Mouse (Mus musculus): ENCODE data around the gene Slc44a4.

The Slc44a4 gene

GRCm38 (mm10) chr17:34913930-34914665 lies at the start of gene Slc44a4:
Gene Slc44a4 (plus strand): TSS chr17:34914466.
- no peak for DNase-seq (ENCODE audit: low read depth, low spot score)
- Histone ChIP-seq H3K27me3 (ENCODE audit: control insufficient read depth, insufficient read depth, low read length, poor library complexity, severe bottlenecking) (no peaks in the 10 kb centered on the region), H3K36me3 (ENCODE audit: control insufficient read depth, insufficient read depth, low read length, poor library complexity, severe bottlenecking) (peaks cover 6% of the 10 kb centered on the region)

- Histone ChIP-seq H3K36me3 (ENCODE audit: control insufficient read depth, insufficient read depth, low read length, poor library complexity, severe bottlenecking) (no peaks in the 10 kb centered on the region), H3K27me3 (ENCODE audit: control insufficient read depth, insufficient read depth, low read length, poor library complexity, severe bottlenecking) (no peaks in the 10 kb centered on the region)
- DNase-seq (ENCODE audit: low read depth, low spot score): no peak
Measured at GRCm38 (mm10) chr17:34865981-34866380, 48.3 kb upstream of the Slc44a4 start.

- Histone ChIP-seq H3K36me3 (ENCODE audit: control insufficient read depth, insufficient read depth, low read length, poor library complexity, severe bottlenecking) (no peaks in the 10 kb centered on the region), H3K27me3 (ENCODE audit: control insufficient read depth, insufficient read depth, low read length, poor library complexity, severe bottlenecking) (no peaks in the 10 kb centered on the region)
- no peak for DNase-seq (ENCODE audit: low read depth, low spot score)
Measured at GRCm38 (mm10) chr17:34874321-34874720, 39.9 kb upstream of the Slc44a4 start.

- peak; percentile 30 for DNase-seq (ENCODE audit: low read depth, low spot score)
- Histone ChIP-seq H3K27me3 (ENCODE audit: control insufficient read depth, insufficient read depth, low read length, poor library complexity, severe bottlenecking) (no peaks in the 10 kb centered on the region), H3K36me3 (ENCODE audit: control insufficient read depth, insufficient read depth, low read length, poor library complexity, severe bottlenecking) (no peaks in the 10 kb centered on the region)
Measured at GRCm38 (mm10) chr17:34879336-34879879, 34.9 kb upstream of the Slc44a4 start, which contains the start of gene Zbtb12. Gene Zbtb12 (plus strand): TSS chr17:34879483.

GRCm38 (mm10) chr17:34881166-34881565 lies 33.1 kb upstream of the Slc44a4 start:
- no peaks in the 10 kb centered on the region for H3K27me3 ChIP-seq (ENCODE audit: control insufficient read depth, insufficient read depth, low read length, poor library complexity, severe bottlenecking)
- DNase-seq (ENCODE audit: low read depth, low spot score): no peak
- no peaks in the 10 kb centered on the region for H3K36me3 ChIP-seq (ENCODE audit: control insufficient read depth, insufficient read depth, low read length, poor library complexity, severe bottlenecking)

GRCm38 (mm10) chr17:34881683-34882310 lies 32.5 kb upstream of the Slc44a4 start, which contains the start of gene Gm20547:
Gene Gm20547 (minus strand): TSS chr17:34882042.
- Histone ChIP-seq H3K27me3 (ENCODE audit: control insufficient read depth, insufficient read depth, low read length, poor library complexity, severe bottlenecking) (no peaks in the 10 kb centered on the region), H3K36me3 (ENCODE audit: control insufficient read depth, insufficient read depth, low read length, poor library complexity, severe bottlenecking) (no peaks in the 10 kb centered on the region)
- DNase-seq (ENCODE audit: low read depth, low spot score): no peak

- DNase-seq (ENCODE audit: low read depth, low spot score): no peak
- no peaks in the 10 kb centered on the region for H3K36me3 ChIP-seq (ENCODE audit: control insufficient read depth, insufficient read depth, low read length, poor library complexity, severe bottlenecking)
- no peaks in the 10 kb centered on the region for H3K27me3 ChIP-seq (ENCODE audit: control insufficient read depth, insufficient read depth, low read length, poor library complexity, severe bottlenecking)
Measured at GRCm38 (mm10) chr17:34883332-34883731, 30.9 kb upstream of the Slc44a4 start.

GRCm38 (mm10) chr17:34884704-34885103 lies 29.6 kb upstream of the Slc44a4 start:
- DNase-seq (ENCODE audit: low read depth, low spot score): no peak
- Histone ChIP-seq H3K27me3 (ENCODE audit: control insufficient read depth, insufficient read depth, low read length, poor library complexity, severe bottlenecking) (no peaks in the 10 kb centered on the region), H3K36me3 (ENCODE audit: control insufficient read depth, insufficient read depth, low read length, poor library complexity, severe bottlenecking) (no peaks in the 10 kb centered on the region)

- DNase-seq (ENCODE audit: low read depth, low spot score): no peak
- Histone ChIP-seq H3K36me3 (ENCODE audit: control insufficient read depth, insufficient read depth, low read length, poor library complexity, severe bottlenecking) (no peaks in the 10 kb centered on the region), H3K27me3 (ENCODE audit: control insufficient read depth, insufficient read depth, low read length, poor library complexity, severe bottlenecking) (no peaks in the 10 kb centered on the region)
Measured at GRCm38 (mm10) chr17:34885615-34886014, 28.7 kb upstream of the Slc44a4 start.

- Histone ChIP-seq H3K27me3 (ENCODE audit: control insufficient read depth, insufficient read depth, low read length, poor library complexity, severe bottlenecking) (no peaks in the 10 kb centered on the region), H3K36me3 (ENCODE audit: control insufficient read depth, insufficient read depth, low read length, poor library complexity, severe bottlenecking) (no peaks in the 10 kb centered on the region)
- DNase-seq (ENCODE audit: low read depth, low spot score): no peak
Measured at GRCm38 (mm10) chr17:34887942-34888341, 26.3 kb upstream of the Slc44a4 start.

- Histone ChIP-seq H3K36me3 (ENCODE audit: control insufficient read depth, insufficient read depth, low read length, poor library complexity, severe bottlenecking) (no peaks in the 10 kb centered on the region), H3K27me3 (ENCODE audit: control insufficient read depth, insufficient read depth, low read length, poor library complexity, severe bottlenecking) (no peaks in the 10 kb centered on the region)
- DNase-seq (ENCODE audit: low read depth, low spot score): no peak
Measured at GRCm38 (mm10) chr17:34890074-34890743, 24.1 kb upstream of the Slc44a4 start.

GRCm38 (mm10) chr17:34891377-34891776 lies 22.9 kb upstream of the Slc44a4 start:
- Histone ChIP-seq H3K36me3 (ENCODE audit: control insufficient read depth, insufficient read depth, low read length, poor library complexity, severe bottlenecking) (no peaks in the 10 kb centered on the region), H3K27me3 (ENCODE audit: control insufficient read depth, insufficient read depth, low read length, poor library complexity, severe bottlenecking) (no peaks in the 10 kb centered on the region)
- DNase-seq (ENCODE audit: low read depth, low spot score): peak; percentile 39

GRCm38 (mm10) chr17:34893072-34893824 lies 21.0 kb upstream of the Slc44a4 start:
- no peaks in the 10 kb centered on the region for H3K27me3 ChIP-seq (ENCODE audit: control insufficient read depth, insufficient read depth, low read length, poor library complexity, severe bottlenecking)
- DNase-seq (ENCODE audit: low read depth, low spot score): no peak
- no peaks in the 10 kb centered on the region for H3K36me3 ChIP-seq (ENCODE audit: control insufficient read depth, insufficient read depth, low read length, poor library complexity, severe bottlenecking)

- Histone ChIP-seq H3K27me3 (ENCODE audit: control insufficient read depth, insufficient read depth, low read length, poor library complexity, severe bottlenecking) (no peaks in the 10 kb centered on the region), H3K36me3 (ENCODE audit: control insufficient read depth, insufficient read depth, low read length, poor library complexity, severe bottlenecking) (no peaks in the 10 kb centered on the region)
- DNase-seq (ENCODE audit: low read depth, low spot score): peak; percentile 94
Measured at GRCm38 (mm10) chr17:34894074-34894597, 20.1 kb upstream of the Slc44a4 start.

Measured in splenic B cell, adult 2 months (primary cell).